Mouse (Mus musculus) bone marrow, adult 2 months (tissue): ENCODE measurements around the gene Myh11.

Source experiments
- CTCF ChIP-seq: fragments of 200-500 bp; IDR thresholded peaks from 2 replicates; pipeline ENCODE4 v1.5.1; 2011; ENCODE audit warnings: low read length, control low read depth; ENCODE audit not compliant: control insufficient read depth, insufficient read depth
- POLR2A ChIP-seq: fragments of 200-500 bp; IDR thresholded peaks from 2 replicates; pipeline ENCODE4 v1.6.1; 2011; ENCODE audit warnings: low read depth, mild to moderate bottlenecking, control low read depth, low read length, borderline replicate concordance; ENCODE audit not compliant: control insufficient read depth

DNA sequence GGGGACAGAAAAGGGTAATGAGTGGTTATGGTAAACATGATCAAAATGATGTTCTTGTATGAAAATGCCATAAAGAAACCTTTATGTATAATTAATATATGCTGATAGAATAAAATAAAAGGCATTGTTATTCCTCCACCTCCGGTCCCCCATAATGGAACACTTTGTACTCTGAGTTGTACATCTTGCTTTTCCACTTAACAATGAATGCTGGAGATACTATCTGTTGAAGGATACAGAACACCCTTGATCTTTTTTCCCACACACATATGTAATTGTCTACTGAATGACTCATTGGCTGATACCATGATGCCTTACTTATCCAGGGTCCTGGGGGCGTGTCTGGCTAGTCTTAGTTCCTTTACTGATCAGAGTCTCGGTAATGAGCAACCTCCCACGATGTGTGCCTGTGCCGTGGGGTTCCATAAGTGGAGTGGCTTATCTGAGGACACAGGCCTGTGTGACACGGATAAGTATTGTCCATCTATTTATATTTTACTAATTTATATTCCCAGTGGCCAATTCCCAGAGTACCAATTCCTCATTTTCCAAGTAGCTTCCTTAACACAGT lies 110.9 kb downstream of the Myh11 start:
- TF ChIP-seq CTCF, result no peak
- no peak for TF ChIP-seq POLR2A
